Mouse (Mus musculus): ENCODE data around the gene Hbb-bh2.

GRCm38 (mm10) chr7:103825536-103826254 lies 14.6 kb downstream of the Hbb-bh2 start:
- TF ChIP-seq CTCF (IDR thresholded peaks at IDR 0.05; ENCODE audit: extremely low read depth, insufficient read depth, insufficient read length, insufficient replicate concordance) (no peak), POLR2A (IDR thresholded peaks at IDR 0.05; ENCODE audit: low read depth, low read length) (no peak)
